Mouse (Mus musculus): ENCODE data around the gene Sipa1.

- TF ChIP-seq EP300 (IDR thresholded peaks at IDR 0.05; ENCODE audit: insufficient read depth, low read depth, low read length) (no peak), CTCF (IDR thresholded peaks at IDR 0.05) (no peak), POLR2A (IDR thresholded peaks at IDR 0.05; ENCODE audit: insufficient read depth, low read depth, low read length) (no peak)
These were observed 55.6 kb downstream of the Sipa1 start for GRCm38 (mm10) chr19:5607705-5608410.
